Mouse (Mus musculus): ENCODE results near the gene Stk32c. TPM values are rescaled to one million over a fixed set of nuclear protein-coding genes. Genes with fewer than 3 reads are reported as not detected.

Gene Stk32c
- polyA plus RNA-seq, 2 experiments, result 0.32 to 4.1 TPM

GRCm38 (mm10) chr7:139077283-139077682 is 135.8 kb downstream of the Stk32c start:
- Histone ChIP-seq H3K4me3 (replicated peaks; ENCODE audit: low read length) (no peak overlapping the region), H3K9ac (ENCODE audit: low read depth, low read length, severe bottlenecking) (no peak overlapping the region), H3K27ac (replicated peaks; ENCODE audit: low read depth, low read length) (no peak overlapping the region), H3K27me3 (ENCODE audit: control insufficient read depth, insufficient read depth, low read length) (no peaks in the 10 kb centered on the region), H3K9me3 (ENCODE audit: control insufficient read depth, low read length) (no peaks in the 10 kb centered on the region), H3K4me1 (ENCODE audit: control insufficient read depth, insufficient read depth, low read length) (peaks cover 19% of the 10 kb centered on the region), H3K36me3 (ENCODE audit: control insufficient read depth, insufficient read depth, low read length) (no peaks in the 10 kb centered on the region), H3K4me2 (replicated peaks; ENCODE audit: low read depth, low read length, severe bottlenecking) (no peak overlapping the region)
- DNase-seq (ENCODE audit: low spot score), result peak; percentile 20
- 15% methylated on average over 7 of the region's 7 CpGs for WGBS
- ATAC-seq (ENCODE audit: low FRiP score, low read depth), result peak; percentile 73
- TF ChIP-seq POLR2A (IDR thresholded peaks at IDR 0.05; ENCODE audit: borderline replicate concordance, extremely low read depth, insufficient read depth, insufficient read length), result no peak

GRCm38 (mm10) chr7:139075054-139075794 is 137.9 kb downstream of the Stk32c start:
- DNase-seq (ENCODE audit: low spot score), result peak; percentile 6
- 49% methylated on average over 14 of the region's 14 CpGs for WGBS

GRCm38 (mm10) chr7:139074189-139074588 is 138.9 kb downstream of the Stk32c start:
- WGBS, result 23% methylated on average over 6 of the region's 6 CpGs
- H3K9me3 ChIP-seq (ENCODE audit: control insufficient read depth, low read length), result no peaks in the 10 kb centered on the region
- H3K4me3 ChIP-seq (replicated peaks; ENCODE audit: low read length), result no peak overlapping the region
- H3K36me3 ChIP-seq (ENCODE audit: control insufficient read depth, insufficient read depth, low read length), result no peaks in the 10 kb centered on the region
- ATAC-seq (ENCODE audit: low FRiP score, low read depth) (no peak), DNase-seq (ENCODE audit: low spot score) (no peak)
- no peak overlapping the region for H3K27ac ChIP-seq (replicated peaks; ENCODE audit: low read depth, low read length)
- no peak overlapping the region for H3K9ac ChIP-seq (ENCODE audit: low read depth, low read length, severe bottlenecking)
- H3K4me2 ChIP-seq (replicated peaks; ENCODE audit: low read depth, low read length, severe bottlenecking), result no peak overlapping the region
- TF ChIP-seq POLR2A (IDR thresholded peaks at IDR 0.05; ENCODE audit: borderline replicate concordance, extremely low read depth, insufficient read depth, insufficient read length), result no peak
- no peaks in the 10 kb centered on the region for H3K27me3 ChIP-seq (ENCODE audit: control insufficient read depth, insufficient read depth, low read length)
- peaks cover 19% of the 10 kb centered on the region for H3K4me1 ChIP-seq (ENCODE audit: control insufficient read depth, insufficient read depth, low read length)

More at GRCm38 (mm10) chr7:139075054-139075794, 137.9 kb downstream of the Stk32c start:
- TF ChIP-seq POLR2A (IDR thresholded peaks at IDR 0.05; ENCODE audit: borderline replicate concordance, extremely low read depth, insufficient read depth, insufficient read length), result no peak
- no peaks in the 10 kb centered on the region for H3K36me3 ChIP-seq (ENCODE audit: control insufficient read depth, insufficient read depth, low read length)
- H3K4me3 ChIP-seq (replicated peaks; ENCODE audit: low read length), result no peak overlapping the region
- ATAC-seq (ENCODE audit: low FRiP score, low read depth), result peak; percentile 44; the same call in 1 of the 2 replicates
- H3K9ac ChIP-seq (ENCODE audit: low read depth, low read length, severe bottlenecking), result no peak overlapping the region
- no peaks in the 10 kb centered on the region for H3K27me3 ChIP-seq (ENCODE audit: control insufficient read depth, insufficient read depth, low read length)
- H3K4me1 ChIP-seq (ENCODE audit: control insufficient read depth, insufficient read depth, low read length), result peaks cover 19% of the 10 kb centered on the region
- H3K27ac ChIP-seq (replicated peaks; ENCODE audit: low read depth, low read length), result no peak overlapping the region
- no peaks in the 10 kb centered on the region for H3K9me3 ChIP-seq (ENCODE audit: control insufficient read depth, low read length)
- no peak overlapping the region for H3K4me2 ChIP-seq (replicated peaks; ENCODE audit: low read depth, low read length, severe bottlenecking)

- no peak for TF ChIP-seq POLR2A (IDR thresholded peaks at IDR 0.05; ENCODE audit: borderline replicate concordance, extremely low read depth, insufficient read depth, insufficient read length)
- Histone ChIP-seq H3K9me3 (ENCODE audit: control insufficient read depth, low read length) (no peaks in the 10 kb centered on the region), H3K27ac (replicated peaks; ENCODE audit: low read depth, low read length) (no peak overlapping the region), H3K36me3 (ENCODE audit: control insufficient read depth, insufficient read depth, low read length) (no peaks in the 10 kb centered on the region), H3K4me1 (ENCODE audit: control insufficient read depth, insufficient read depth, low read length) (no peaks in the 10 kb centered on the region), H3K27me3 (ENCODE audit: control insufficient read depth, insufficient read depth, low read length) (no peaks in the 10 kb centered on the region), H3K4me3 (replicated peaks; ENCODE audit: low read length) (no peak overlapping the region), H3K4me2 (replicated peaks; ENCODE audit: low read depth, low read length, severe bottlenecking) (no peak overlapping the region), H3K9ac (ENCODE audit: low read depth, low read length, severe bottlenecking) (no peak overlapping the region)
- WGBS, result 2% methylated on average over 2 of the region's 2 CpGs
- ATAC-seq (ENCODE audit: low FRiP score, low read depth) (peak; percentile 80; the same call in 1 of the 2 replicates), DNase-seq (ENCODE audit: low spot score) (peak; percentile 81)
These were observed 144.9 kb downstream of the Stk32c start for GRCm38 (mm10) chr7:139068182-139068623.

- ATAC-seq (ENCODE audit: low FRiP score, low read depth) (no peak), DNase-seq (ENCODE audit: low spot score) (no peak)
- H3K9ac ChIP-seq (ENCODE audit: low read depth, low read length, severe bottlenecking), result no peak overlapping the region
These were observed 149.7 kb downstream of the Stk32c start for GRCm38 (mm10) chr7:139063406-139063805.

More at GRCm38 (mm10) chr7:139063406-139063805, 149.7 kb downstream of the Stk32c start:
- H3K9me3 ChIP-seq (ENCODE audit: control insufficient read depth, low read length), result no peaks in the 10 kb centered on the region
- TF ChIP-seq POLR2A (IDR thresholded peaks at IDR 0.05; ENCODE audit: borderline replicate concordance, extremely low read depth, insufficient read depth, insufficient read length), result no peak
- H3K4me2 ChIP-seq (replicated peaks; ENCODE audit: low read depth, low read length, severe bottlenecking), result no peak overlapping the region
- H3K27me3 ChIP-seq (ENCODE audit: control insufficient read depth, insufficient read depth, low read length), result no peaks in the 10 kb centered on the region
- no peak overlapping the region for H3K27ac ChIP-seq (replicated peaks; ENCODE audit: low read depth, low read length)
- H3K36me3 ChIP-seq (ENCODE audit: control insufficient read depth, insufficient read depth, low read length), result no peaks in the 10 kb centered on the region
- H3K4me1 ChIP-seq (ENCODE audit: control insufficient read depth, insufficient read depth, low read length), result no peaks in the 10 kb centered on the region
- no peak overlapping the region for H3K4me3 ChIP-seq (replicated peaks; ENCODE audit: low read length)
- 54% methylated on average over 4 of the region's 4 CpGs for WGBS

Other genes starting within 250 kb of the Stk32c start
- 26.4 and 30.5 TPM in 2 replicates for gene Dpysl4, start 127.3 kb downstream of the Stk32c start, polyA plus RNA-seq (2012; rRNA removed)
- gene Dpysl4, start 127.3 kb downstream of the Stk32c start, polyA plus RNA-seq (2014; fragmentation: Nextera tagmentation; extraction: Ambion mirVana), result 19.3 and 21.6 TPM in 2 replicates
- gene Lrrc27, start 319 bp downstream of the Stk32c start, polyA plus RNA-seq (2012; rRNA removed), result 3.9 and 6.1 TPM in 2 replicates
- 3.2 and 4.2 TPM in 2 replicates for gene Lrrc27, start 319 bp downstream of the Stk32c start, polyA plus RNA-seq (2014; fragmentation: Nextera tagmentation; extraction: Ambion mirVana)
- gene Pwwp2b, start 35.2 kb upstream of the Stk32c start, polyA plus RNA-seq (2012; rRNA removed), result 9.5 and 10.6 TPM in 2 replicates
- gene Pwwp2b, start 35.2 kb upstream of the Stk32c start, polyA plus RNA-seq (2014; fragmentation: Nextera tagmentation; extraction: Ambion mirVana), result 13.1 and 14.1 TPM in 2 replicates
- gene Inpp5a, start 175.8 kb upstream of the Stk32c start, polyA plus RNA-seq (2012; rRNA removed), result 29.0 and 29.9 TPM in 2 replicates
- 39.5 and 39.7 TPM in 2 replicates for gene Inpp5a, start 175.8 kb upstream of the Stk32c start, polyA plus RNA-seq (2014; fragmentation: Nextera tagmentation; extraction: Ambion mirVana)